8 mouse cellular contexts compared by ENCODE assay signal in the genomic region with DNA sequence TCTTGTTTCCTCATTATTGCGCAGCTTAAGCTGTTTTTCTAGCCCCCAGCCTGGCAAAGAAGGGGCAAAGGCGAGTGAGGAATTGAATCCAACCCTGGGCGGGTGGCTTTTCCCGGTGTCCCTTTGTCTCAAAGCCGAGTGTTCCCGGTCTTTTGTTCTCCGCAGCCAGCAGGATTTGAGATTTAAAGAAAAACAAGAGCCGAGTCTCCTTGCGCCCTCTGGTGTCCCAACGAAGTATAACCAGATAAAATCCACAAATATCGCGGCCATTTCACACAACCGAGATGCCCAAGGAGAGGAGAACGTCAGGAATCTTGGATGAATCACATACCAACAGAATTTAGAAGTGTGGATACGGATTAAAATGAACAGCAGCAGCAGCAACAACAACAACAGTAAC. TPM values are rescaled to one million over a fixed set of nuclear protein-coding genes. Genes with fewer than 3 reads are reported as not detected.
DNase-seq lines count a peak whose midpoint lies in the region; ATAC-seq lines count a peak whose summit lies in the region.

No protein-coding gene starts in this region.

- H3K9me3 ChIP-seq in hindbrain, embryonic 13.5 days: no peaks in the 10 kb centered on the region

- H3K27me3 ChIP-seq in hindbrain, embryonic 13.5 days: no peaks in the 10 kb centered on the region

- H3K9ac ChIP-seq in hindbrain, embryonic 13.5 days: peak overlapping the region; percentile 75

- peaks cover 18% of the 10 kb centered on the region for H3K4me1 ChIP-seq in hindbrain, embryonic 13.5 days (replicated peaks)

- under 1% methylated on average over 15 of the region's 15 CpGs for WGBS in hindbrain, embryonic 13.5 days

- peak overlapping the region; percentile 29 for H3K4me3 ChIP-seq in hindbrain, embryonic 13.5 days

- ATAC-seq in hindbrain, embryonic 13.5 days (ENCODE audit: low FRiP score): peak; percentile 45; the same call in 1 of the 2 replicates

- H3K4me2 ChIP-seq in hindbrain, embryonic 13.5 days: peak overlapping the region; percentile 52

- no peaks in the 10 kb centered on the region for H3K36me3 ChIP-seq in hindbrain, embryonic 13.5 days

- DNase-seq in T-cell, adult 2 months (ENCODE audit: low spot score): peak; percentile 64
- peak; percentile 91 to 93 for DNase-seq in cerebellum, postnatal 14 days
- peak; percentile 76 to 83 for DNase-seq in frontal cortex, postnatal 14 days (ENCODE audit: low spot score in 2 of 2)
- DNase-seq in layer of hippocampus, postnatal 25 days (ENCODE audit: extremely low spot score in 1 of 2, low spot score in 1 of 2): peak; percentile 76 to 87
- peak; percentile 88 for DNase-seq in lung, postnatal 14 days
- peak; percentile 79 for DNase-seq in retina, adult 2 months (ENCODE audit: low read depth, low spot score)
- DNase-seq in thymus, postnatal 36 days: peak; percentile 56 to 69

- peak overlapping the region; percentile 96 for H3K27ac ChIP-seq in hindbrain, embryonic 13.5 days

RNA-seq across cellular contexts. Expression of a gene that starts 6.8 kb away (rescaled TPM):
- 123 and 129 TPM in 2 replicates for polyA plus RNA-seq in hindbrain, embryonic 13.5 days (2015; fragmentation: Nextera tagmentation; extraction: Ambion mirVana)
- total RNA-seq in layer of hippocampus, postnatal 25 days (2021): 10 to 100 TPM; 33.2 to 35.8 TPM

Comparison
In these comparisons a context has a peak if more than half of its experiments do, and no peak if none do; other contexts are left out.
1. Peak in every context shown above with its lines: DNase-seq, ATAC-seq, H3K4me3 ChIP-seq and H3K27ac ChIP-seq.